Mouse (Mus musculus) megakaryocyte, embryonic 14.5 days (primary cell): ENCODE results near the gene 4932415D10Rik. TPM values are rescaled to one million over a fixed set of nuclear protein-coding genes. Genes with fewer than 3 reads are reported as not detected.
A peak's percentile ranks its signal among the peaks of the same experiment; 100 is the strongest.

ENCODE experiments used
- H3K27me3 ChIP-seq: replicated peaks from 2 replicates; pipeline ENCODE3; 2012; ENCODE audit warnings: inconsistent platforms
- H3K36me3 ChIP-seq: replicated peaks from 2 replicates; pipeline ENCODE3; 2012; ENCODE audit warnings: low read length, inconsistent platforms, mixed read lengths
- H3K4me1 ChIP-seq: 2 replicates; pipeline ENCODE4 v1.6.1; 2012; ENCODE audit warnings: inconsistent platforms
- H3K4me3 ChIP-seq: replicated peaks from 2 replicates; pipeline ENCODE3; 2012; ENCODE audit warnings: moderate library complexity, mild to moderate bottlenecking, inconsistent platforms
- H3K9me3 ChIP-seq: 2 replicates; pipeline ENCODE4 v1.6.1; 2012; ENCODE audit warnings: inconsistent platforms
- FLI1 ChIP-seq: IDR thresholded peaks from 2 replicates; pipeline ENCODE4 v1.6.1; 2012; ENCODE audit warnings: low read length, inconsistent platforms, mixed read lengths
- GATA1 ChIP-seq: IDR thresholded peaks from 3 replicates; pipeline ENCODE4 v1.6.1; 2012; ENCODE audit warnings: mixed read lengths, low read length, inconsistent platforms, borderline replicate concordance
- polyA plus RNA-seq: library from polyadenylated mRNA; stranded (reverse); fragments of >175 nt; gene quantifications from 2 replicates; pipeline ENCODE4 v1.2.3, GENCODE M21; 2012; ENCODE audit warnings: low replicate concordance; ENCODE audit not compliant: insufficient read depth

The 4932415D10Rik gene
- 0.52 TPM in 1 of 2 replicates, not detected in the other for polyA plus RNA-seq

- Histone ChIP-seq H3K27me3 (no peaks in the 10 kb centered on the region), H3K4me3 (no peak within 1 kb of the TSS), H3K36me3 (no peaks in the 10 kb centered on the region), H3K4me1 (no peaks in the 10 kb centered on the region), H3K9me3 (peaks cover 4% of the 10 kb centered on the region; the same call in 1 of the 2 replicates)
- TF ChIP-seq GATA1: no peak
- TF ChIP-seq FLI1: no peak
Observed at GRCm38 (mm10) chr10:82316482-82316881, at the start of gene 4932415D10Rik. Gene 4932415D10Rik (minus strand): TSS chr10:82316582.

GRCm38 (mm10) chr10:82361911-82362310, 45.5 kb upstream of the 4932415D10Rik start:
- H3K4me3 ChIP-seq: no peak overlapping the region
- TF ChIP-seq FLI1 (no peak), GATA1 (no peak)
- H3K9me3 ChIP-seq: peaks cover 44% of the 10 kb centered on the region
- H3K36me3 ChIP-seq: peaks cover 45% of the 10 kb centered on the region
- no peaks in the 10 kb centered on the region; the same call in 1 of the 2 replicates for H3K4me1 ChIP-seq
- H3K27me3 ChIP-seq: no peaks in the 10 kb centered on the region

GRCm38 (mm10) chr10:82355401-82355800, 39.0 kb upstream of the 4932415D10Rik start:
- Histone ChIP-seq H3K9me3 (peaks cover 17% of the 10 kb centered on the region), H3K27me3 (no peaks in the 10 kb centered on the region), H3K4me3 (no peak overlapping the region), H3K36me3 (peaks cover 25% of the 10 kb centered on the region), H3K4me1 (peaks cover 11% of the 10 kb centered on the region)
- TF ChIP-seq FLI1 (no peak), GATA1 (no peak)

- Histone ChIP-seq H3K4me3 (peak within 1 kb of the TSS; percentile 93), H3K36me3 (peaks cover 19% of the 10 kb centered on the region), H3K4me1 (peaks cover 11% of the 10 kb centered on the region), H3K9me3 (peaks cover 15% of the 10 kb centered on the region), H3K27me3 (peaks cover 3% of the 10 kb centered on the region)
- TF ChIP-seq FLI1 (peak; percentile 29; the same call in 1 of the 2 replicates), GATA1 (no peak)
Observed at GRCm38 (mm10) chr10:82354083-82355010, 38.0 kb upstream of the 4932415D10Rik start, which contains the start of gene Gm4924. Gene Gm4924 (plus strand): TSS chr10:82354255.

- Histone ChIP-seq H3K27me3 (no peaks in the 10 kb centered on the region), H3K4me1 (no peaks in the 10 kb centered on the region), H3K9me3 (no peaks in the 10 kb centered on the region), H3K36me3 (no peaks in the 10 kb centered on the region), H3K4me3 (no peak overlapping the region)
- no peak for TF ChIP-seq GATA1
- TF ChIP-seq FLI1: no peak
Observed at GRCm38 (mm10) chr10:82329826-82330225, 13.4 kb upstream of the 4932415D10Rik start.

GRCm38 (mm10) chr10:82320134-82320533, 3.8 kb upstream of the 4932415D10Rik start:
- TF ChIP-seq FLI1 (no peak), GATA1 (no peak)
- Histone ChIP-seq H3K27me3 (no peaks in the 10 kb centered on the region), H3K36me3 (no peaks in the 10 kb centered on the region), H3K4me3 (no peak overlapping the region), H3K4me1 (no peaks in the 10 kb centered on the region), H3K9me3 (peaks cover 4% of the 10 kb centered on the region; the same call in 1 of the 2 replicates)

GRCm38 (mm10) chr10:82296440-82296839, 19.9 kb downstream of the 4932415D10Rik start:
- H3K36me3 ChIP-seq: no peaks in the 10 kb centered on the region
- TF ChIP-seq GATA1 (no peak), FLI1 (no peak)
- no peaks in the 10 kb centered on the region for H3K4me1 ChIP-seq
- no peaks in the 10 kb centered on the region for H3K9me3 ChIP-seq
- no peak overlapping the region for H3K4me3 ChIP-seq
- no peaks in the 10 kb centered on the region for H3K27me3 ChIP-seq

GRCm38 (mm10) chr10:82257331-82257730, 59.1 kb downstream of the 4932415D10Rik start:
- Histone ChIP-seq H3K27me3 (no peaks in the 10 kb centered on the region), H3K9me3 (peaks cover 12% of the 10 kb centered on the region; the same call in 1 of the 2 replicates), H3K4me1 (no peaks in the 10 kb centered on the region), H3K36me3 (no peaks in the 10 kb centered on the region), H3K4me3 (no peak overlapping the region)
- TF ChIP-seq FLI1 (no peak), GATA1 (no peak)

GRCm38 (mm10) chr10:82245021-82245420, 71.4 kb downstream of the 4932415D10Rik start:
- H3K27me3 ChIP-seq: peaks cover 2% of the 10 kb centered on the region
- no peak overlapping the region for H3K4me3 ChIP-seq
- no peaks in the 10 kb centered on the region for H3K36me3 ChIP-seq
- H3K4me1 ChIP-seq: peaks cover 15% of the 10 kb centered on the region
- H3K9me3 ChIP-seq: peaks cover 4% of the 10 kb centered on the region; the same call in 1 of the 2 replicates
- TF ChIP-seq GATA1: no peak
- no peak for TF ChIP-seq FLI1

- peaks cover 2% of the 10 kb centered on the region for H3K36me3 ChIP-seq
- H3K4me3 ChIP-seq: peak overlapping the region; percentile 94
- H3K4me1 ChIP-seq: peaks cover 18% of the 10 kb centered on the region
- H3K9me3 ChIP-seq: peaks cover 5% of the 10 kb centered on the region
- no peak for TF ChIP-seq GATA1
- TF ChIP-seq FLI1: no peak
- no peaks in the 10 kb centered on the region for H3K27me3 ChIP-seq
Observed at GRCm38 (mm10) chr10:82241401-82241788, 75.0 kb downstream of the 4932415D10Rik start.
